Mouse (Mus musculus) splenic B cell, adult 2 months (primary cell): ENCODE measurements around the gene Klf15.

ENCODE experiments used
- DNase-seq: peaks from one replicate; pipeline ENCODE4 v3.0.0-alpha.2; 2011; ENCODE audit warnings: low read depth, low spot score
- H3K27me3 ChIP-seq: 2 replicates; pipeline ENCODE4 v1.6.1; 2012; ENCODE audit warnings: mild to moderate bottlenecking, low read length, moderate library complexity, mixed read lengths; ENCODE audit not compliant: control insufficient read depth, poor library complexity, insufficient read depth, severe bottlenecking
- H3K36me3 ChIP-seq: 2 replicates; pipeline ENCODE4 v1.6.1; 2012; ENCODE audit warnings: mild to moderate bottlenecking, low read length, moderate library complexity, mixed read lengths; ENCODE audit not compliant: control insufficient read depth, poor library complexity, insufficient read depth, severe bottlenecking

The Klf15 gene

GRCm38 (mm10) chr6:90494155-90494554 is 31.8 kb downstream of the Klf15 start:
- Histone ChIP-seq H3K36me3 (no peaks in the 10 kb centered on the region), H3K27me3 (no peaks in the 10 kb centered on the region; the same call in 1 of the 2 replicates)
- DNase-seq = no peak

- no peak for DNase-seq
- Histone ChIP-seq H3K27me3 (no peaks in the 10 kb centered on the region; the same call in 1 of the 2 replicates), H3K36me3 (no peaks in the 10 kb centered on the region)
Measured at GRCm38 (mm10) chr6:90494566-90494965, 32.2 kb downstream of the Klf15 start.

- Histone ChIP-seq H3K36me3 (no peaks in the 10 kb centered on the region), H3K27me3 (no peaks in the 10 kb centered on the region)
- no peak for DNase-seq
Measured at GRCm38 (mm10) chr6:90495282-90495912, 33.0 kb downstream of the Klf15 start.

- Histone ChIP-seq H3K36me3 (no peaks in the 10 kb centered on the region), H3K27me3 (no peaks in the 10 kb centered on the region)
- DNase-seq = no peak
Measured at GRCm38 (mm10) chr6:90496217-90496616, 33.8 kb downstream of the Klf15 start.

- DNase-seq = no peak
- H3K36me3 ChIP-seq = no peaks in the 10 kb centered on the region
- H3K27me3 ChIP-seq = no peaks in the 10 kb centered on the region
Measured at GRCm38 (mm10) chr6:90499509-90499908, 37.1 kb downstream of the Klf15 start.

- DNase-seq = no peak
- no peaks in the 10 kb centered on the region for H3K27me3 ChIP-seq
Measured at GRCm38 (mm10) chr6:90501222-90501940, 39.0 kb downstream of the Klf15 start.

GRCm38 (mm10) chr6:90505906-90506305 is 43.5 kb downstream of the Klf15 start:
- H3K36me3 ChIP-seq = no peaks in the 10 kb centered on the region
- H3K27me3 ChIP-seq = no peaks in the 10 kb centered on the region
- DNase-seq = no peak

More at GRCm38 (mm10) chr6:90501222-90501940, 39.0 kb downstream of the Klf15 start:
- H3K36me3 ChIP-seq = no peaks in the 10 kb centered on the region

- Histone ChIP-seq H3K36me3 (no peaks in the 10 kb centered on the region), H3K27me3 (no peaks in the 10 kb centered on the region)
- DNase-seq = no peak
Measured at GRCm38 (mm10) chr6:90506673-90507311, 44.4 kb downstream of the Klf15 start.

GRCm38 (mm10) chr6:90507443-90507842 is 45.1 kb downstream of the Klf15 start:
- DNase-seq = no peak
- Histone ChIP-seq H3K27me3 (no peaks in the 10 kb centered on the region), H3K36me3 (no peaks in the 10 kb centered on the region)

- Histone ChIP-seq H3K27me3 (no peaks in the 10 kb centered on the region), H3K36me3 (no peaks in the 10 kb centered on the region)
- no peak for DNase-seq
Measured at GRCm38 (mm10) chr6:90508197-90508624, 45.8 kb downstream of the Klf15 start.

GRCm38 (mm10) chr6:90509085-90509484 is 46.7 kb downstream of the Klf15 start:
- DNase-seq = no peak
- Histone ChIP-seq H3K36me3 (no peaks in the 10 kb centered on the region), H3K27me3 (no peaks in the 10 kb centered on the region)

GRCm38 (mm10) chr6:90512416-90512815 is 50.0 kb downstream of the Klf15 start:
- DNase-seq = no peak
- Histone ChIP-seq H3K36me3 (no peaks in the 10 kb centered on the region), H3K27me3 (no peaks in the 10 kb centered on the region)

- no peaks in the 10 kb centered on the region for H3K27me3 ChIP-seq
- H3K36me3 ChIP-seq = no peaks in the 10 kb centered on the region
- no peak for DNase-seq
Measured at GRCm38 (mm10) chr6:90513074-90513856, 50.9 kb downstream of the Klf15 start.

- no peak for DNase-seq
- Histone ChIP-seq H3K36me3 (no peaks in the 10 kb centered on the region), H3K27me3 (no peaks in the 10 kb centered on the region)
Measured at GRCm38 (mm10) chr6:90514369-90514768, 52.0 kb downstream of the Klf15 start.
